Mouse (Mus musculus) liver, embryonic 15.5 days (tissue): Measurements from ENCODE around the gene Nxn. TPM values are rescaled to one million over a fixed set of nuclear protein-coding genes. Genes with fewer than 3 reads are reported as not detected.

Experiments
- ATAC-seq: fragments of 200-750 bp; cut with Nextera tagmentation; 2 replicates; pipeline ENCODE4 v1.8.0; 2017; ENCODE audit warnings: moderate number of reproducible peaks, mild to moderate bottlenecking, moderate library complexity; ENCODE audit not compliant: insufficient read depth
- H3K27ac ChIP-seq: fragments of 300-500 bp; sonication (generic); replicated peaks from 2 replicates; pipeline ENCODE4 v1.5.1; 2015; ENCODE audit warnings: mild to moderate bottlenecking, inconsistent platforms
- H3K27me3 ChIP-seq: fragments of 300-500 bp; sonication (generic); 2 replicates; pipeline ENCODE4 v1.6.1; 2015; ENCODE audit warnings: mild to moderate bottlenecking, inconsistent platforms
- H3K36me3 ChIP-seq: fragments of 300-500 bp; sonication (generic); replicated peaks from 2 replicates; pipeline ENCODE4 v1.6.1; 2015; ENCODE audit warnings: moderate library complexity, mild to moderate bottlenecking, inconsistent platforms
- H3K4me1 ChIP-seq: fragments of 300-500 bp; sonication (generic); replicated peaks from 2 replicates; pipeline ENCODE4 v1.6.1; 2015; ENCODE audit warnings: inconsistent platforms
- H3K4me2 ChIP-seq: fragments of 300-500 bp; sonication (generic); 2 replicates; pipeline ENCODE4 v1.6.1; 2015; ENCODE audit warnings: moderate library complexity, mild to moderate bottlenecking, inconsistent platforms
- H3K4me3 ChIP-seq: fragments of 300-500 bp; sonication (generic); replicated peaks from 2 replicates; pipeline ENCODE4 v1.5.1; 2015; ENCODE audit warnings: mild to moderate bottlenecking, inconsistent platforms
- H3K9ac ChIP-seq: fragments of 300-500 bp; sonication (generic); 2 replicates; pipeline ENCODE4 v1.6.1; 2015; ENCODE audit warnings: moderate library complexity, mild to moderate bottlenecking, inconsistent platforms
- H3K9me3 ChIP-seq: fragments of 300-500 bp; sonication (generic); replicated peaks from 2 replicates; pipeline ENCODE4 v1.6.1; 2016; ENCODE audit warnings: inconsistent platforms
- WGBS: fragments of 180-500 bp; shearing (Covaris S2); methylation state at CpG from one replicate; pipeline ENCODE4 v1.1.7; 2015; ENCODE audit warnings: mixed read lengths; ENCODE audit not compliant: insufficient replicate concordance; 5-methylcytosine and 5-hydroxymethylcytosine counted together
- polyA plus RNA-seq: library from polyadenylated mRNA; unstranded; fragments of >200 nt; fragmentation: Nextera tagmentation; extraction: Ambion mirVana; gene quantifications from 2 replicates; pipeline ENCODE4 v1.2.1, GENCODE M21; 2015

Gene Nxn
- polyA plus RNA-seq, 1 experiment from 2014 or later, result 2.5 TPM

DNA sequence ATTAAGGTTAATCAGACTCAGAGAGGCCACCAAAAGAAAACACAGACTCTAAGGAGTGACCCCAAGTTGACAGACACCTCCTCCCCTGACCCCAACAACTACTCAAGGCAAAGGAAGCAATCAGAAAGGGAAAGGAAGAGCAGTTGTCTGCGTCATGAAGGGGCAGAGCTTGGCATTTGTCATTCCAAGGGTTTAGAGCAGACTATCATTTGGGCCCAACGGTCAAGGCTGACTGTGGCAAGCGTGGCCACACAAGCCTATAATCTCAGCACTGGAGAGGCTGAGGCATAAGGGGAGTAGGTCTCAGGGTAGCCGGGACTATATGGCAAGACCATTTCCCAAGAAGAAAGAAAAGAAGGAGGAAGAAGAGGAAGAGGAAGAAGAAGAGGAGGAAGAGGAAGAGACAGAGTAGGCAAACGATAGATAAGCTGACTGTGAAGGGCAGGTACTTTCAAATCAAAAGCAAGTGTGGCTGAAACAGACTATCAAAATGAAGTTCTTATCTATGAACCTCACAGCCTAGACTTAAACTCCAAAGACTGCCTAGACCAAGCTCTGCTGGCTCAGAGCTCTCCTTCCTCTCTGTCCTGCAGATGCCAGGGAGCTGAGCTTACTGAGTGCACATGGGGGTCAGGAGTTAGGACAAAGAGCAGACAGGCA, 83.0 kb downstream of the Nxn start:
- H3K9ac ChIP-seq, result no peak overlapping the region
- 0 out of 2 replicates have a peak, but pooled peaks cover 3% of the 10 kb centered on the region for H3K4me1 ChIP-seq
- no peaks in the 10 kb centered on the region for H3K27me3 ChIP-seq
- H3K4me2 ChIP-seq, result no peak overlapping the region
- H3K27ac ChIP-seq, result no peak overlapping the region
- no peaks in the 10 kb centered on the region for H3K36me3 ChIP-seq
- WGBS, result 52% methylated on average over 5 of the region's 5 CpGs
- no peaks in the 10 kb centered on the region for H3K9me3 ChIP-seq
- no peak for ATAC-seq
- H3K4me3 ChIP-seq, result no peak overlapping the region

DNA sequence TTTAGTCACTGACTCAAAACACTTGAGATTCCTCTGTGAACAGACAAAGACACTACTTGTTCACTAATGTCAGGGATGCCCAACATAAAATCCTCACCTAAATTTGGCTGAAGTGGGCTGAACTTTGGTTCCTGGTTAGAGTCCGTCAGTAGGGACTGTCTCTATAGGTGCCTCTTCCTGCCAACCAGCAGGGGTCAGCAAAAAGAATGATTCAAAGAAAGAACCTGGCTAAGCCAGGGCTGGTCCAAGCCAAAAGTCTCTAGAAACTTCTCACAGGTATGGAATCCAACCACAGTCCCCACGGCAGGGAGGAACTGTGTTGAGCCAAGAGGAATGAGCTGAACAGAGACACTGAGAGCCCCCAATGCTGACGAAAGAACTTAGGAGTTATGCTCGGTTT, 84.2 kb downstream of the Nxn start:
- ATAC-seq, result no peak
- H3K9me3 ChIP-seq, result no peaks in the 10 kb centered on the region
- no peak overlapping the region for H3K9ac ChIP-seq

GRCm38 (mm10) chr11:76314140-76314539, 84.8 kb downstream of the Nxn start:
- H3K27ac ChIP-seq, result no peak overlapping the region
- H3K36me3 ChIP-seq, result no peaks in the 10 kb centered on the region
- ATAC-seq, result no peak
- no peaks in the 10 kb centered on the region for H3K9me3 ChIP-seq
- 48% methylated on average over 6 of the region's 6 CpGs for WGBS
- no peak overlapping the region for H3K9ac ChIP-seq
- H3K4me1 ChIP-seq, result 0 out of 2 replicates have a peak, but pooled peaks cover 3% of the 10 kb centered on the region
- H3K4me3 ChIP-seq, result no peak overlapping the region
- H3K4me2 ChIP-seq, result no peak overlapping the region
- H3K27me3 ChIP-seq, result no peaks in the 10 kb centered on the region

More for the DNA sequence above, 84.2 kb downstream of the Nxn start:
- Histone ChIP-seq H3K4me1 (0 out of 2 replicates have a peak, but pooled peaks cover 3% of the 10 kb centered on the region), H3K4me3 (no peak overlapping the region), H3K27me3 (no peaks in the 10 kb centered on the region), H3K27ac (no peak overlapping the region), H3K36me3 (no peaks in the 10 kb centered on the region), H3K4me2 (no peak overlapping the region)
- WGBS, result 40% methylated on average over 4 of the region's 4 CpGs

GRCm38 (mm10) chr11:76312805-76313204, 86.1 kb downstream of the Nxn start:
- Histone ChIP-seq H3K9me3 (no peaks in the 10 kb centered on the region), H3K9ac (no peak overlapping the region), H3K36me3 (no peaks in the 10 kb centered on the region), H3K27ac (no peak overlapping the region), H3K4me2 (no peak overlapping the region), H3K4me1 (0 out of 2 replicates have a peak, but pooled peaks cover 3% of the 10 kb centered on the region), H3K4me3 (no peak overlapping the region), H3K27me3 (no peaks in the 10 kb centered on the region)
- WGBS, result 36% methylated on average over 4 of the region's 4 CpGs
- ATAC-seq, result no peak

DNA sequence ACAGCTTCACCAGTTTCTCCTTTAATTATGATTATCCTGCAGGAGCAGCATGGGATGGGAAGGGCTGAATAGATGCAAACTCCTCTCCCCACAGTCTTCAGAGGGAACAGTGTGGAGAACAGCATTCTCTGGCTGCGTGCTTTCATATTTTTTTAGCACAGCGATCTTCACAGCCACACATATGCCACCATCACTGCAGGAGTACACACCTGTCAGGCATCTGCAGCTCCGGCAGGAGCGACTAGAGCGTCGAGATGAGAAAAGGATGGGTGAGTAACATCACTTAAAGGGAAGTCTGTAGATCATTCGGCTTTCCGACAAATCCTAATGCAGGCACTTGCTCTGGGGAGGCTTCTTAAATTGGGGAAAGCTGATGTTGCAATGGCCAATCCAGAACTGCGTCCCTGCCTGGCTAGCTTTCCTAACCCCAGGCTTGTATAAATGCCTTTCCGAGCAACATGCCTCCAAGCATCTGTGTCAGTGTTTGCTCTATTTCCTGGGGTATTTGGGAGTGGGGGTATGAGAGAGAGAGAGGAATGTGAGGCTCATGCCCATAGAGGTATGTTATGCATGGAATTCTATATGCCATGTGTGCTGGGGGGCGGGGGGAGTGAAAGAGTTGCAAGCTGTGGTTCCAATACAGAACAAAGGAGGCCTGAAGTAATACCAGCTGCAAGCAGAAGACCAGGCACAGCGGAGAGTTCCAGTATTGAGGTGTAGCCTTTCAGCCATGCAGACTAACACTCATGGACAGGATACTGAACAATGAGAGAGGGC, 87.5 kb downstream of the Nxn start:
- Histone ChIP-seq H3K4me2 (no peak overlapping the region), H3K9ac (no peak overlapping the region), H3K27me3 (no peaks in the 10 kb centered on the region), H3K36me3 (no peaks in the 10 kb centered on the region), H3K4me3 (no peak overlapping the region), H3K4me1 (0 out of 2 replicates have a peak, but pooled peaks cover 3% of the 10 kb centered on the region), H3K9me3 (no peaks in the 10 kb centered on the region), H3K27ac (no peak overlapping the region)
- 68% methylated on average over 12 of the region's 12 CpGs for WGBS
- no peak for ATAC-seq

DNA sequence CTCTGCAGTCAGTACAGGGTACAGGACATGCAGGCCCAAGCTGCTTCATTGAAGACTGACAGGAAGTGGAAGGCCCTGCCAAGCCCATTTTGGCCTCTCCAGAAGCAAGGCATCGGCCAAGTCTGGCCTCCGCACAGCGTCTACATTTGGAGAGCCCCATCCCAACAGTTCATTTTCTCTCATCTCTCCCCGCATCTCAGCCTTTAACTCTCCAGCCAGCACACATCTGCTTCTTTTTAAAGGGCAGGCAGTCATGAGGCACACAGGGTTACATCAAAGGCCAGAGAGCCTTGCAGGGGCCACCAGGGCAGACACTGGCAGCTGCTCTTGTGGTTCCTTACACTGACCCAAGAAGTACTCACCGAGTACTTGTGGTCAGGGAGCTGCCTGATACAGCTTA, 89.1 kb downstream of the Nxn start:
- Histone ChIP-seq H3K27me3 (no peaks in the 10 kb centered on the region), H3K36me3 (no peaks in the 10 kb centered on the region), H3K9me3 (no peaks in the 10 kb centered on the region), H3K9ac (no peak overlapping the region), H3K27ac (no peak overlapping the region), H3K4me3 (no peak overlapping the region), H3K4me2 (no peak overlapping the region), H3K4me1 (no peaks in the 10 kb centered on the region)
- WGBS, result 47% methylated on average over 5 of the region's 5 CpGs
- ATAC-seq, result no peak

DNA sequence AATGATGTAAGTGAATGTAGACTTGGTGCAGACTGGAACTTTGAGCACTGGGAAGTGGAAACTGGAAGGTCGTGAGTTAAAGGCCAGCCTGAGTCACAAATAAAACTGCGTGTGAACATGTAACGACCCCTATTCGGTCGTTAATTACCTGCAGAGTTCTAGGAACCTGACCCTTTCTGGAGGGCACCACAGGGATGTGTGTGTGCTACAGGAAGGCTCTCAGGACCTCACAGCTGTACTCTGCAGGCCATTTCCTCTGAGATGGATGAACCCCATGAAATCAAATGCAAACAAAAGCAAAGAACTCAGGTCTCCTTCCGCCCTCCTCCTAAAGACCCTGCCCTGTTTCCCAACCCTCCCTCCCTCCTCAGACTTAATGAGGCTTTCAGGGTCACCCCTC, 89.9 kb downstream of the Nxn start:
- Histone ChIP-seq H3K36me3 (no peaks in the 10 kb centered on the region), H3K9ac (no peak overlapping the region), H3K4me1 (no peaks in the 10 kb centered on the region), H3K27me3 (no peaks in the 10 kb centered on the region), H3K9me3 (no peaks in the 10 kb centered on the region), H3K27ac (no peak overlapping the region), H3K4me3 (no peak overlapping the region), H3K4me2 (no peak overlapping the region)
- ATAC-seq, result no peak
- 67% methylated on average over 6 of the region's 6 CpGs for WGBS

GRCm38 (mm10) chr11:76306769-76307168, 92.2 kb downstream of the Nxn start:
- no peak for ATAC-seq

GRCm38 (mm10) chr11:76305571-76305970, 93.4 kb downstream of the Nxn start:
- Histone ChIP-seq H3K9ac (no peak overlapping the region), H3K36me3 (no peaks in the 10 kb centered on the region), H3K9me3 (no peaks in the 10 kb centered on the region), H3K4me3 (no peak overlapping the region), H3K27ac (no peak overlapping the region), H3K27me3 (no peaks in the 10 kb centered on the region), H3K4me1 (no peaks in the 10 kb centered on the region), H3K4me2 (no peak overlapping the region)
- no peak for ATAC-seq
- 65% methylated on average over 4 of the region's 4 CpGs for WGBS

More at GRCm38 (mm10) chr11:76306769-76307168, 92.2 kb downstream of the Nxn start:
- Histone ChIP-seq H3K9me3 (no peaks in the 10 kb centered on the region), H3K4me1 (no peaks in the 10 kb centered on the region), H3K36me3 (no peaks in the 10 kb centered on the region), H3K4me3 (no peak overlapping the region), H3K9ac (no peak overlapping the region), H3K27ac (no peak overlapping the region), H3K4me2 (no peak overlapping the region), H3K27me3 (no peaks in the 10 kb centered on the region)
- 18% methylated on average over 4 of the region's 4 CpGs for WGBS

- Histone ChIP-seq H3K9me3 (no peaks in the 10 kb centered on the region), H3K27me3 (no peaks in the 10 kb centered on the region), H3K27ac (no peak overlapping the region), H3K4me1 (no peaks in the 10 kb centered on the region), H3K9ac (no peak overlapping the region), H3K4me2 (no peak overlapping the region), H3K36me3 (no peaks in the 10 kb centered on the region), H3K4me3 (no peak overlapping the region)
- WGBS, result 55% methylated on average over 11 of the region's 11 CpGs
- no peak for ATAC-seq
These were observed 95.6 kb downstream of the Nxn start for GRCm38 (mm10) chr11:76303368-76303767.

- 57% methylated on average over 5 of the region's 5 CpGs for whole genome bisulfite sequencing
- Histone ChIP-seq H3K4me3 (no peak overlapping the region), H3K4me1 (no peaks in the 10 kb centered on the region), H3K4me2 (no peak overlapping the region), H3K9me3 (no peaks in the 10 kb centered on the region), H3K36me3 (no peaks in the 10 kb centered on the region), H3K27me3 (no peaks in the 10 kb centered on the region), H3K27ac (no peak overlapping the region), H3K9ac (no peak overlapping the region)
- no peak for ATAC-seq
These were observed 98.1 kb downstream of the Nxn start for GRCm38 (mm10) chr11:76300862-76301261.
